Mouse (Mus musculus) small intestine, adult 2 months (tissue): Measurements from ENCODE around the gene Prpf18.

Experiments used
- CTCF ChIP-seq: fragments of 200-500 bp; IDR thresholded peaks from 2 replicates; pipeline ENCODE4 v1.5.1; 2012; ENCODE audit warnings: low read depth, mild to moderate bottlenecking, control low read depth, inconsistent platforms, low read length, moderate library complexity, mixed read lengths; ENCODE audit not compliant: insufficient replicate concordance, insufficient read length; ENCODE audit errors: extremely low read depth
- POLR2A ChIP-seq: fragments of 200-500 bp; IDR thresholded peaks from 2 replicates; pipeline ENCODE4 v1.6.1; 2012; ENCODE audit warnings: low read depth, mild to moderate bottlenecking, control low read depth, inconsistent platforms, low read length, moderate library complexity

- no peak for TF ChIP-seq CTCF
- no peak for TF ChIP-seq POLR2A
Measured at GRCm38 (mm10) chr2:4574251-4574650, 77.7 kb downstream of the Prpf18 start.
